Mouse (Mus musculus) heart, embryonic 13.5 days (tissue): ENCODE data around the gene Lmod2. TPM values are rescaled to one million over a fixed set of nuclear protein-coding genes. Genes with fewer than 3 reads are reported as not detected.

Experiments
- ATAC-seq: fragments of 200-750 bp; cut with Nextera tagmentation; 2 replicates; pipeline ENCODE4 v1.8.0; 2017; ENCODE audit warnings: moderate TSS enrichment; ENCODE audit not compliant: insufficient number of reproducible peaks, low FRiP score, low TSS enrichment; ENCODE audit errors: extremely low read depth
- H3K27ac ChIP-seq: fragments of 300-500 bp; sonication (generic); replicated peaks from 2 replicates; pipeline ENCODE4 v1.5.1; 2015; ENCODE audit warnings: moderate library complexity, mild to moderate bottlenecking, inconsistent platforms
- H3K27me3 ChIP-seq: fragments of 300-500 bp; sonication (generic); replicated peaks from 2 replicates; pipeline ENCODE4 v1.6.1; 2015; ENCODE audit warnings: mild to moderate bottlenecking, inconsistent platforms
- H3K36me3 ChIP-seq: fragments of 300-500 bp; sonication (generic); 2 replicates; pipeline ENCODE4 v1.6.1; 2015; ENCODE audit warnings: mild to moderate bottlenecking, inconsistent platforms
- H3K4me1 ChIP-seq: fragments of 300-500 bp; sonication (generic); 2 replicates; pipeline ENCODE4 v1.6.1; 2015; ENCODE audit warnings: inconsistent platforms
- H3K4me2 ChIP-seq: fragments of 300-500 bp; sonication (generic); 2 replicates; pipeline ENCODE4 v1.6.1; 2015; ENCODE audit warnings: inconsistent platforms, mild to moderate bottlenecking, moderate library complexity
- H3K4me3 ChIP-seq: fragments of 300-500 bp; sonication (generic); 2 replicates; pipeline ENCODE4 v1.5.1; 2015; ENCODE audit warnings: moderate library complexity, mild to moderate bottlenecking, inconsistent platforms
- H3K9ac ChIP-seq: fragments of 300-500 bp; sonication (generic); 2 replicates; pipeline ENCODE4 v1.6.1; 2015; ENCODE audit warnings: inconsistent platforms, mild to moderate bottlenecking, moderate library complexity
- H3K9me3 ChIP-seq: fragments of 300-500 bp; sonication (generic); 2 replicates; pipeline ENCODE4 v1.6.1; 2016; ENCODE audit warnings: inconsistent platforms
- WGBS: fragments of 180-500 bp; shearing (Covaris S2); methylation state at CpG from one replicate; pipeline ENCODE4 v1.1.7; 2015; ENCODE audit warnings: mixed read lengths; 5-methylcytosine and 5-hydroxymethylcytosine counted together
- polyA plus RNA-seq: library from polyadenylated mRNA; unstranded; fragments of >200 nt; fragmentation: Nextera tagmentation; extraction: Ambion mirVana; gene quantifications from 2 replicates; pipeline ENCODE4 v1.2.1, GENCODE M21; 2015

The Lmod2 gene
- polyA plus RNA-seq, 1 experiment from 2014 or later, result 42.8 TPM

GRCm38 (mm10) chr6:24602351-24602750 lies 4.8 kb downstream of the Lmod2 start:
- H3K4me2 ChIP-seq, result peak overlapping the region; percentile 80
- peak overlapping the region; percentile 47; the same call in 1 of the 2 replicates for H3K9ac ChIP-seq
- no peaks in the 10 kb centered on the region for H3K27me3 ChIP-seq
- H3K4me3 ChIP-seq, result peak overlapping the region; percentile 64
- H3K4me1 ChIP-seq, result peaks cover 58% of the 10 kb centered on the region
- no peaks in the 10 kb centered on the region for H3K9me3 ChIP-seq
- H3K27ac ChIP-seq, result peak overlapping the region; percentile 13; the same call in 1 of the 2 replicates
- 63% methylated on average over 3 of the region's 3 CpGs for WGBS
- no peak for ATAC-seq
- peaks cover 51% of the 10 kb centered on the region for H3K36me3 ChIP-seq

- Histone ChIP-seq H3K4me1 (peaks cover 62% of the 10 kb centered on the region), H3K4me2 (no peak overlapping the region), H3K36me3 (peaks cover 57% of the 10 kb centered on the region), H3K4me3 (no peak overlapping the region), H3K27me3 (no peaks in the 10 kb centered on the region), H3K9me3 (no peaks in the 10 kb centered on the region), H3K9ac (no peak overlapping the region), H3K27ac (no peak overlapping the region)
- 86% methylated on average over 5 of the region's 5 CpGs for WGBS
- no peak for ATAC-seq
These were observed 5.4 kb downstream of the Lmod2 start for GRCm38 (mm10) chr6:24602993-24603392.

- Histone ChIP-seq H3K9me3 (no peaks in the 10 kb centered on the region), H3K4me1 (peaks cover 64% of the 10 kb centered on the region), H3K4me2 (no peak overlapping the region), H3K9ac (no peak overlapping the region), H3K36me3 (peaks cover 68% of the 10 kb centered on the region), H3K27ac (no peak overlapping the region), H3K27me3 (no peaks in the 10 kb centered on the region), H3K4me3 (no peak overlapping the region)
- WGBS, result 89% methylated on average over 7 of the region's 7 CpGs
- no peak for ATAC-seq
These were observed 6.7 kb downstream of the Lmod2 start for GRCm38 (mm10) chr6:24604289-24604688.

- Histone ChIP-seq H3K4me3 (no peak overlapping the region), H3K9ac (no peak overlapping the region), H3K27ac (no peak overlapping the region), H3K27me3 (no peaks in the 10 kb centered on the region), H3K36me3 (peaks cover 69% of the 10 kb centered on the region), H3K4me1 (peaks cover 53% of the 10 kb centered on the region), H3K9me3 (no peaks in the 10 kb centered on the region), H3K4me2 (no peak overlapping the region)
- no peak for ATAC-seq
- WGBS, result 86% methylated on average over 8 of the region's 8 CpGs
These were observed 8.1 kb downstream of the Lmod2 start for GRCm38 (mm10) chr6:24605631-24606030.

- no peak overlapping the region for H3K4me3 ChIP-seq
- H3K4me2 ChIP-seq, result no peak overlapping the region
- H3K27me3 ChIP-seq, result no peaks in the 10 kb centered on the region
- peaks cover 75% of the 10 kb centered on the region for H3K36me3 ChIP-seq
- H3K4me1 ChIP-seq, result peaks cover 51% of the 10 kb centered on the region
- H3K27ac ChIP-seq, result no peak overlapping the region
- H3K9me3 ChIP-seq, result no peaks in the 10 kb centered on the region
- ATAC-seq, result no peak
- 65% methylated on average over 10 of the region's 10 CpGs for WGBS
- no peak overlapping the region for H3K9ac ChIP-seq
These were observed 8.9 kb downstream of the Lmod2 start for GRCm38 (mm10) chr6:24606512-24606911.

GRCm38 (mm10) chr6:24607531-24607930 lies 10.0 kb downstream of the Lmod2 start:
- peaks cover 51% of the 10 kb centered on the region for H3K4me1 ChIP-seq
- no peak overlapping the region for H3K4me3 ChIP-seq
- H3K27ac ChIP-seq, result no peak overlapping the region
- H3K4me2 ChIP-seq, result no peak overlapping the region
- 71% methylated on average over 15 of the region's 15 CpGs for WGBS
- peaks cover 72% of the 10 kb centered on the region for H3K36me3 ChIP-seq
- H3K9ac ChIP-seq, result no peak overlapping the region
- no peaks in the 10 kb centered on the region for H3K9me3 ChIP-seq
- no peak for ATAC-seq
- no peaks in the 10 kb centered on the region for H3K27me3 ChIP-seq

- 54% methylated on average over 4 of the region's 4 CpGs for WGBS
- no peak overlapping the region for H3K27ac ChIP-seq
- no peak overlapping the region for H3K4me3 ChIP-seq
- no peak overlapping the region for H3K9ac ChIP-seq
- H3K9me3 ChIP-seq, result no peaks in the 10 kb centered on the region
- H3K36me3 ChIP-seq, result peaks cover 67% of the 10 kb centered on the region
- H3K4me2 ChIP-seq, result no peak overlapping the region
- ATAC-seq, result no peak
- peaks cover 48% of the 10 kb centered on the region for H3K4me1 ChIP-seq
- H3K27me3 ChIP-seq, result no peaks in the 10 kb centered on the region
These were observed 10.6 kb downstream of the Lmod2 start for GRCm38 (mm10) chr6:24608129-24608528.

GRCm38 (mm10) chr6:24608682-24609081 lies 11.1 kb downstream of the Lmod2 start:
- Histone ChIP-seq H3K4me1 (peaks cover 46% of the 10 kb centered on the region), H3K27ac (no peak overlapping the region), H3K4me3 (no peak overlapping the region), H3K27me3 (no peaks in the 10 kb centered on the region), H3K9me3 (no peaks in the 10 kb centered on the region), H3K9ac (no peak overlapping the region), H3K36me3 (peaks cover 66% of the 10 kb centered on the region), H3K4me2 (no peak overlapping the region)
- no peak for ATAC-seq
- 90% methylated on average over 3 of the region's 3 CpGs for WGBS

GRCm38 (mm10) chr6:24609531-24609930 lies 12.0 kb downstream of the Lmod2 start:
- no peak for ATAC-seq
- 56% methylated on average over 4 of the region's 4 CpGs for WGBS
- peaks cover 46% of the 10 kb centered on the region for H3K4me1 ChIP-seq
- H3K4me2 ChIP-seq, result no peak overlapping the region
- no peak overlapping the region for H3K9ac ChIP-seq
- no peaks in the 10 kb centered on the region for H3K27me3 ChIP-seq
- no peaks in the 10 kb centered on the region for H3K9me3 ChIP-seq
- H3K36me3 ChIP-seq, result peaks cover 66% of the 10 kb centered on the region
- no peak overlapping the region for H3K27ac ChIP-seq
- H3K4me3 ChIP-seq, result no peak overlapping the region

- Histone ChIP-seq H3K9me3 (no peaks in the 10 kb centered on the region), H3K9ac (no peak overlapping the region), H3K4me2 (no peak overlapping the region), H3K4me3 (no peak overlapping the region), H3K36me3 (peaks cover 66% of the 10 kb centered on the region), H3K27ac (no peak overlapping the region), H3K27me3 (no peaks in the 10 kb centered on the region), H3K4me1 (peaks cover 49% of the 10 kb centered on the region)
- no peak for ATAC-seq
- WGBS, result 84% methylated on average over 4 of the region's 4 CpGs
These were observed 12.8 kb downstream of the Lmod2 start for GRCm38 (mm10) chr6:24610358-24610757.

GRCm38 (mm10) chr6:24612074-24612755 lies 14.7 kb downstream of the Lmod2 start:
- Histone ChIP-seq H3K27me3 (no peaks in the 10 kb centered on the region), H3K27ac (peak overlapping the region; percentile 65), H3K4me2 (no peak overlapping the region), H3K4me3 (no peak overlapping the region), H3K4me1 (peaks cover 35% of the 10 kb centered on the region), H3K36me3 (peaks cover 61% of the 10 kb centered on the region), H3K9ac (no peak overlapping the region), H3K9me3 (no peaks in the 10 kb centered on the region)
- WGBS, result 52% methylated on average over 7 of the region's 7 CpGs
- ATAC-seq, result no peak

GRCm38 (mm10) chr6:24613346-24613745 lies 15.8 kb downstream of the Lmod2 start:
- ATAC-seq, result no peak
- H3K27ac ChIP-seq, result no peak overlapping the region
- peaks cover 25% of the 10 kb centered on the region for H3K4me1 ChIP-seq
- no peak overlapping the region for H3K4me3 ChIP-seq
- no peak overlapping the region for H3K4me2 ChIP-seq
- H3K36me3 ChIP-seq, result peaks cover 61% of the 10 kb centered on the region
- WGBS, result 93% methylated on average over 6 of the region's 6 CpGs
- no peaks in the 10 kb centered on the region for H3K27me3 ChIP-seq
- no peaks in the 10 kb centered on the region for H3K9me3 ChIP-seq
- H3K9ac ChIP-seq, result no peak overlapping the region
